Mouse (Mus musculus) inflammation-experienced regulatory T-cells, adult 6 months (primary cell): ENCODE results near the gene Map3k7. TPM values are rescaled to one million over a fixed set of nuclear protein-coding genes. Genes with fewer than 3 reads are reported as not detected.
A peak's percentile ranks its signal among the peaks of the same experiment; 100 is the strongest.
"Not testable (repeated sequence)": the region's sequence is repeated elsewhere in the genome, so short reads cannot be mapped to it uniquely, and the experiment has no call there.

Source experiments
- ATAC-seq: one replicate; pipeline ENCODE4 v1.8.0; 2017
- polyA plus RNA-seq, 3 experiments: library from polyadenylated mRNA; unstranded; fragments of 100-300 nt; shearing (Covaris generic); gene quantifications; one replicate each; pipeline ENCODE4 v1.2.1; 2017

Gene Map3k7
- polyA plus RNA-seq, 3 experiments from 2014 or later, result 6.6 to 11.5 (median 7.8) TPM

DNA sequence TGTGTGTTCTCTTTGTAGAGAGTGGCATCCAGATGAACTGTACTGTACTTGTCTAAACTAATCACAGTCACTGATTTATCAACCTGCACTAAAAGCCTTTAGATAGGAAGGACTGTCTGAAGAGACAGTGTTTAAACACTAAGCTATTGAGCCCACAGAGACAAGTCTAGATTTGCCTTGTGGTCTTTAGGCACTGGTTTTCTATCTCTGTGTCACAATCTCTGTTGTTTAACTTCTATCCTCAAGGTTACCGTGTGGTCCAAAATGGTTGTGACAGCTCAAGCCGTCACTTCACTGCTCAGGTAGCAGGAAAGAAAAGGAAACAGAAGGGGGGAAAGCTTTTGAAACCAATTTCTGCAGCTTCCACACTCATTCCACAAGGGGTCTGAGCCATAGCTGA, 29.5 kb downstream of the Map3k7 start:
- ATAC-seq, result no peak

GRCm38 (mm10) chr4:31993865-31994264, 30.0 kb downstream of the Map3k7 start:
- ATAC-seq, result no peak

GRCm38 (mm10) chr4:32001498-32001897, 37.6 kb downstream of the Map3k7 start:
- no peak for ATAC-seq

- ATAC-seq, result no peak
Measured at GRCm38 (mm10) chr4:32004773-32005591, 41.1 kb downstream of the Map3k7 start.

GRCm38 (mm10) chr4:32007174-32007573, 43.3 kb downstream of the Map3k7 start:
- ATAC-seq, result no peak

DNA sequence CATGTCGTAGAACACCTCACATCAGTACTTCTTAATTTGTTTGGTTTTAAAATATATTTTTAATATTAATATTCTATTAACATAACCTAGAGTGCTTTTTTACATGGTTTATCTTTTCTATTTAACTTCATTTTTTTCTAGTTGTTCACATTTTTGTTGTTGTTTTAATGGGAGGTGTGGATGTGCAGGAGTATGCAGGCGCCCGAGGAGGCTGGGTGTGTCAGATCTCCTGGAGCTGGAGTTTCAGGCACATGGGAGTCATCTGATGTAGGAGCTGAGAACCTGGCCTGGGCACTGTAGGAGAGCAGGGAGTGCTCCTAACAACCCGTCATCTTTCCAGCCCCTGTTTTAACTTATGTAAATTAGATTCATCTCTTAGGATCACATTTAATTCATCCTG, 44.2 kb downstream of the Map3k7 start:
- no peak for ATAC-seq

GRCm38 (mm10) chr4:32010808-32011207, 46.9 kb downstream of the Map3k7 start:
- no peak for ATAC-seq

DNA sequence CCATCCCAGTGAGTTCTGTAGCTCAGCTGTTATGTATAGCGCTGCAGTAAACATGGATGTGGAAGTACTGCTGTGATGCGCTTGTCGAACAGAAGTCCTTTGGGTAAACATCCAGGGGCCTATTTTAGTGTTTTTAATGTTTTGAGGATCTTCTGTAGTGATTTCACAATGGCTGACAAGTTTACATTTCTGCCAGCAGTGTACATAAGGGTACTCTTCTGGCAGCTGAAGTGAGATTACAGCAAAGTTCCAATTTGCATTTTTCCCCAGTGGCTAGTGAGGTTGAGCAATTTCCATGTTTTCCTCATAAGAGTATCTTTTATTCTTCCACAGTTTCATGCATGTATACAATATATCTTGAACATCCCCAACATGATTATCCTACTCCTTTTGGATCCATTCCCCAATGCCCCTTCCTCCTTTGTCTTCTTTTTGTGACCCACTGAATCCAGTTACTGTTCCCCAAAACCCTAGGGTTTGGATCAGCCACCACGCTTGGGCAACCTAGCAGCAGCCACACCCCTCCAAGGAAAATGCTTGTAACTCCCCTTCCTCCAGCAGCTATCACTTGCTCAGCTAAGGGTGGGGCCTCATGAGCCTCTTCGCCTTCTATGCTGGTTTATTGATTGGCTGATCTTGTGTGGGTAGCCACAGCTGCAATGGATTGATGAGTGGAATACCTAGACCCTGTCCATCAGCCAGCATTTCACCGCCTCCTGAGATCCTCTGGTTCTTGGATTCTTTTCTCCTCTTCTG, 47.5 kb downstream of the Map3k7 start:
- ATAC-seq, result no peak

DNA sequence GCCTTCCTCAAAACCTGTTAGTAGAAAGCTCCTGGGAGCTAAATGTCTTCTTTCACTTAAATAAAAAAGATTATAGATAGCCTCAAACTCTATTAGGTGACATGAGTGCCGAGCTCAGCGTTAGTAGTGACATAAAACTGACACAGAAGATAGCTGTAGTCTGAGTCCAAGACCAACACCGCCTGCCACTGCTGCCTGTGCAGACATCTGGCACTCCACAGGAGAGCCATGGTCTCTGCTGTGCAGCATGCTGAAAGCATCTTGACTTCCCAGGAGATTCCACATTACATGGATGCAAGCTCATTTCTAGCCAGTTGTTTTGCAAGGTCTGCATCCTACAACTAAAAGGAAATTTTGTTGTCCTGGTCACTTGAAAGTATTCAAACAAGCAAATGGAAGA, 57.2 kb downstream of the Map3k7 start:
- ATAC-seq, result no peak

GRCm38 (mm10) chr4:32022321-32022720, 58.4 kb downstream of the Map3k7 start:
- ATAC-seq, result no peak

GRCm38 (mm10) chr4:32024170-32024569, 60.3 kb downstream of the Map3k7 start:
- ATAC-seq, result not testable (repeated sequence)

GRCm38 (mm10) chr4:32025105-32025504, 61.2 kb downstream of the Map3k7 start:
- no peak for ATAC-seq

- ATAC-seq, result no peak
Measured at GRCm38 (mm10) chr4:32027094-32027493, 63.2 kb downstream of the Map3k7 start.

DNA sequence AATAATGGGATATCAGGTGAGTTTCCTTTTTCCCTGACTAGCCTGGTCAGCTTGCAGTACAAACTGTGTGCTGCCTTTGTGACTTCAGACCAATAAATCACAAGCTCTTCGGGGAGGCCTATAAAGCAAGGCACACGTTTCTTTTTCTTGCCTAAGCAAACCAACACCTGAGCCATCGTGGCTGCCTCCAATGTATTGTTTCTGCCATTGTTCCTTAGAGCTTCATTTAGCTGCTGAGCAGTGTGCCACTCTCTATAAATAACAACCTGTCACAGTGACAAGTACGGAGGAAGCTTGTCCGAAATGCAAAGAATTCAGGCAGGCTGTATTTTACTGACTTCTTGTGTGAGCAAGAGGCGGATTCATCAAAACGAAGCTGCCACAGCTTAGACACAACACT, 73.4 kb downstream of the Map3k7 start:
- ATAC-seq, result no peak

GRCm38 (mm10) chr4:32041741-32042452, 78.0 kb downstream of the Map3k7 start:
- ATAC-seq, result no peak

DNA sequence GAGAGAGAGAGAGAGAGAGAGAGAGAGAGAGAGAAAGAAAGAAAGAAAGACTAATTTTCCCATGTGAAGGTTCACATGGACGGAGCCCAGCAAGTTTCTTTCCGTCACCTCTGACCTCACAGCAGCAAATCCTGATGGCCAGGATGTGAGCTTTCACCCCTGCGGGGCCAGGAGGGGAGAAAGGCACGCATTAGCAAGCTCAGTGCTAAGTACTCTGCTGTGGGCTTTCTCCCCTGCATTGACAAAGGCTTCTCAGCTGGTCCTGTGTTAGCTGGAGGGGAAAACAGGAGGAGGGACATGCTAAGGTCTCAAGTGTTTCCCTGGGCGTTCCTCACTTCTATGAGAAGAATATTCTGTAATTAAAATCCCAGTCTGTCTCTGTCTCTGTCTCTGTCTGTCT, 81.3 kb downstream of the Map3k7 start:
- ATAC-seq, result no peak

- no peak for ATAC-seq
Measured at GRCm38 (mm10) chr4:32049824-32050223, 85.9 kb downstream of the Map3k7 start.

- ATAC-seq, result no peak
Measured at GRCm38 (mm10) chr4:32053171-32053570, 89.3 kb downstream of the Map3k7 start.

DNA sequence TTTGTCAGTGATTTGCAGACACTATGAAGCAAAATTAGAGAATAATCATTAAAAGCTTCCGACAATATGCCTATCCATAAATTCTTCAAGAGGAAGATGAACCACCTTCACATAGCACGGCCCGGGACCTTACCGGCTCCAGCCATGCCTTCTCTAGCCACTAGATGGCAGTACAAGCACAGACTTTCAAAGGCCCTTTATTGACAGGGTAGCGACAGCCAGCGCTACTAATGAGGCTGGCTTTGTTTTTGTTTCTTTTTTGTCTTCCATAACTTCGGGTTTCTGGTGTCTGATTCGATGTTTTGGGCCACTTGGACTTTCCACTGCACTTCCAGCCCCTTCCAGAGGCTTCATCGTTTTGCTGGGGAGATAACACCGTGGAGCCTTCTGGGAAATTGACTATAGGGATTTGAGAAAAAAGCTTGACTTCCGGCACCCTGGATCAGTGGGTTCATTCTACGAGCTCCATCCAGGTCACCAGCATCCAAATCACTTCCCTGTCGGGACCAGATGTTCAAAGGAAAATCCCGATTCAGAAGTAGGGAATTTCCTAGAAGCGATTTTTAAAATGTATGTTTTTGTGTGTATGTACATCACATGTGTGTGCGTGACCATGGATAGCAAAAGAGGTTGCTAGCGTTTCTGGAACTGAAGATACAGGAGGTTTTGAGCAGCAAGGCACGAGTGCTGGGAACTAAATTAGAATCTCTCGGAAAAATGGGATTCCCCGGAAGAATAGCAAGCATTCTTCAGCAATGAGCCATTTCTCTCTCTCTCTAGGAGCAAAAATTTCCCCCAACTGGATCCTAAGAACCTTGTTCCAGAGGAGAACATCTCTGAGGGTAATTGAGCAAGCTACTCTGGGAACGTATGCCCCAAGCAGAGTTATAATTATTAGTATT, 91.5 kb downstream of the Map3k7 start:
- ATAC-seq, result peak; percentile 91

- no peak for ATAC-seq
Measured at GRCm38 (mm10) chr4:32056441-32056840, 92.5 kb downstream of the Map3k7 start.

- ATAC-seq, result peak; percentile 75
Measured at GRCm38 (mm10) chr4:32057102-32057501, 93.2 kb downstream of the Map3k7 start.

DNA sequence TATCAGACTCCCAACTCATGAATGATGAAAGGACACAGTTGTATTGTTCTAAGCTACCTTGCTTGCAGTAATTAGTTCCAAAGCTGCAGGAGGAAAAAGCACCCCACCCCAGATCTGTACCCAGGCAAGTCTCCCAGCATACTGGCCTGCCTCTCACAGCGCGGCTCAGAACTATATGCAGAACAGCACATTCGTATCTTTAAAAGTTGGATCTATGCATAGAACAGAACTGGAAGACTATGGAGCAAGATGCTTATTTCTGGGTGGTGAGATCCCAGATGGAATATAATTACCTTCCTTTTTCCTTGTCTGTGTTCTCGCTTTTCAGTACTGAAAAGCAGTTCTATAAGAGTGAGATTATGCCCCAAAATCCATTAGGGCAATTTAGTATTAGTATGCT, 96.8 kb downstream of the Map3k7 start:
- ATAC-seq, result no peak
